Mouse (Mus musculus) R1 (cell line): ENCODE measurements around the gene Churc1.

Experiments used
- DNase-seq: peaks from one replicate; pipeline ENCODE4 v3.0.0-alpha.2; 2018; ENCODE audit warnings: low read depth, low spot score

Churc1 gene

GRCm38 (mm10) chr12:76795350-76795749 lies 30.0 kb downstream of the Churc1 start, which contains the start of gene Gpx2:
Gpx2 (minus strand) TSS chr12:76795554.
- DNase-seq, result peak; percentile 63

DNA sequence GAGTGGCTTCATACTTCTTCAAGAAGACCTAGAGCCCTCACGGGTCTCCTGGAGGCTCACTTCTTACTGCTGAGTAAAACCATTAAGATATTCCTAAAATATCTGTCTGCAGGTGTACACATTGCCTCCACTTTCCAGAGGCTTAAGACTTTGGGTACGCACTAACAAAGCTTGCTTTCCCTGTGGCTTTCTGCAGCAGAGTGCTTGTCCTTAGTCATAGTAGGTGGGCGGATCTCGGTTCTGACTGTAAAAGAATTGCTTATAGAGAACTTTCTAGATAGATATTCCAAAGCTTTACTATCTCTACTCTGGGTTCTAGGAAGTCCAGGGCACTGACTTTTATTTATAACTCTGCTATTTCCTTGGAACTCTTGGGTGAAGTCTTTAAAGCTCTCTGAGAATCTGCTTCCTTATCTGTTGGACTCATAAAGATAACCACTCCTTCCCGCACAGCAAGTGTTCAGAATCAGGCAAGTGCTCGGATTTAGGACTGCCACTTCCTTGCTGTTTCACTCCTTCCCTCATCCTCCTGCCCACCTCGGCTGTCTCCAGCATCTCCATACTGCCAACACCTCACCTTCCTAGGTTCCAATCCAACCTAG lies 31.7 kb downstream of the Churc1 start:
- DNase-seq, result no peak

GRCm38 (mm10) chr12:76798008-76798720 lies 32.8 kb downstream of the Churc1 start:
- no peak for DNase-seq

DNA sequence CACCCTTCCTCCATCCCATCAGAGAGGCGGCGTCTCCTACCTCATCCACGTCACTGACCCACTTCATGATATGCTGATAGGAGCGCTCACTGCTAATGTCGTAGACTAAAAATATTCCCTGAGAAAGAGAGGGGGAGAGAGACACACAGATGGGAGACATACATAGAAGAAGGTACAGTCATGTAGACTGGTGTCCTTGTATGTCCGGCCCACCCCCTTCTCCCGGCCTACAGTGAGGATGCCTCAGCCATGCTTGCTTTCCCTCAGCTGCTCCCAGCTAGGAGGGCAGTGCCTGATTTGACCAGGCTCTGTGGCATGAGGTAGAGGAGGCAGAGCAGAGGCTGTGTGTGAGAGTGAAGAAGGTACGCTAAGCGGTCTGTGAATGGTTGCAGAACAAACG lies 37.7 kb downstream of the Churc1 start:
- DNase-seq, result no peak

DNA sequence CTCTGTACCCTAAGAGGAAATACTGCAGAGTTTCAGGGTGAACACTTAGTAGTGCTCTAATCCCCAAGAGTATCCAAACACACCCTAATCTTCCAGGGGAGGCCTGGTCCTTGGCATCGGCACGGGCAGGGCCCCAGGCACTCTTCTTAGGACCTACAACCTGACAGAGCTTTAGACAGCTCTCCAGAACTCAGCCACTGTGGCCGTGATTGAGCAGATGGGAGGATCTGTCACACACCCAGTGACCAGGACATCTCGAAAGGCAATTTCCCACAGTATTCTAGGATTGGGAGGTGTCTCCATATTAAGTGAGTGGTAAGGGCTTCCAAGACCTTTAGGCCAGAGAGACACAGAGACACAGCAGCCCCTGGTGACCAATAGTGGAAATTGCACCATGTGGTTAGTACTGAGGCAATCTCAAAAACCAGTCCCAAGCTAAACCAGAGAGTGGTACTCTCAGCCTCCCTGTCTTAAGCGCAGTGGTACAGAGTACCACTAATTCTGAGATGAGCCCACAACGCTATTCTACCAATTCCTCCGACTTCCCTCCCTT lies 38.4 kb downstream of the Churc1 start:
- peak; percentile 75 for DNase-seq

DNA sequence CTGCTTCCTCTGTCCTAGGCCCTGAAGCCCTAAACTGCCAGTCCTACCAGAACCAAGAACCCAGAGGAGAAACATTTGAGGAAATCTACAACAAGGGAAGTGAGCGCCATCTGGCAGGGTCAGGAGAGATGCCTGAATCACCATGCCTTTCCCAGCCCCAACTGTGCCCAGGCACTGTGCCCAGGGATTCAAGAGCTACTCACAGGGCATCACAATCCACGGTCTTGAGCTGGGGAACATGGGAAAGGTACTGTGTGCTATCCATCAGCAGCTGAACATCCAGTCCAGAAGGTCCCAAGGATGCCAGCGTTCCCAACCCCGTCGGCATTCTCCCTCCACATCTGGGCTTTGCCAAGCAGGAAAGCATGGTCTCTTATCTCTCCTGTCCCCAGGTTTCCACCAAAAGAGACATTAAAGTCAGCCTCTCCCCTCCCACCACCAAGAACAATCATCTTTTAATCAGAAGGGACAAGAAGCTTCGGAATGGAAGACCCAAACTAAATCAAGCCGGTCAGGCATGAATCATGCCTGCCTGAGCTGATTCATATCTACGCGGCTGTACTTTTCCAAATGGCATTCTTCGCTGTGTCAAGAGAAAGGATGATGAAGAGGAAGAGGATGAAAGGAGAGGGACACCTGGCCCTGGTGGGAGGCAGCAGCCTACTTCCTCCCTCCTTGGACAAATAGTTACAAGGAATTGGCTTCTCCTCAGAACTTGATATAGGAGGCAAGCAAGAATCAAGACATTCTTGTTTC lies 39.9 kb downstream of the Churc1 start:
- no peak for DNase-seq

GRCm38 (mm10) chr12:76807796-76808195 lies 42.5 kb downstream of the Churc1 start:
- DNase-seq, result no peak

- no peak for DNase-seq
Observed at GRCm38 (mm10) chr12:76810491-76810890, 45.2 kb downstream of the Churc1 start.

GRCm38 (mm10) chr12:76811006-76811405 lies 45.7 kb downstream of the Churc1 start:
- DNase-seq, result no peak

GRCm38 (mm10) chr12:76813543-76813942 lies 48.2 kb downstream of the Churc1 start:
- DNase-seq, result no peak

- DNase-seq, result no peak
Observed at GRCm38 (mm10) chr12:76814120-76814519, 48.8 kb downstream of the Churc1 start.

DNA sequence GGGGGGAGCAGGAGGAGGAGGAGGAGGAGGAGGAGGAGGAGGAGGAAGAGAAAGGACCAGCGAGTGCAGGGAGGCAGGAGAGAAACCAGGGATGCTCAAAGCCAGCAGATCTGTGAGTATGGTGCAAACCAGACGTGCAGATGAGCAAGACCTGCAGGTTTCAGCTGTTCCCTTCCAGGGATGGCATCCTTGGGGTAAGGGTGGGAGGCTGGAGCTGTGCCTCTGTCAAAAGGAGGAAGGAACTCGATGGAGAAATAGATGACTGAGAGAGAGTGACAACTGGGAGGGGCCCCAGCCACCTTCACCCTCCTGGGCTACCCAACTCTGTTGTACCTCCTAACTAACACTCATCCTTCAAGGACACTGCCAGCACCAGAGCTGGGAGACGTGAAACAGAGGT lies 51.4 kb downstream of the Churc1 start:
- DNase-seq, result no peak

DNA sequence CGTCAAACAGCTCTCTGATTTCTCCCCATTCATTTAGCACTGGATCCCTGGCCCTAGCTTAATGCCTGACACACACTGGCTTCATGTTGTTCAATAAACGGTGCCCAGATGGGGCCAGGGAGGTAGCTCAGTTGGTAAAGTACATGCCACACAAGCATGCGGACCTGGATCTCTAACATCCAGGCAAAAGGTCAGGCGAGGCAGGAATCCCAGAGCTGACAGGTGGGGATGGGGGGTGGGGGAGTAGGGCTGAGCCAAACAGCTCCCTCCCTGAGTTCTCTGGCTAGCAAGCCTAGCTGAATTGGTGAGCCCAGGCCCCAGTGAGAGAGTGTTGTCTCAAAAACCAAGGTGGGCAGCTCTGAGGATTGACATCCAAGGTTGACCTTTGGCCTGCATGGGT lies 51.8 kb downstream of the Churc1 start:
- DNase-seq, result no peak

- DNase-seq, result peak; percentile 80
Observed at GRCm38 (mm10) chr12:76818120-76818519, 52.8 kb downstream of the Churc1 start.

DNA sequence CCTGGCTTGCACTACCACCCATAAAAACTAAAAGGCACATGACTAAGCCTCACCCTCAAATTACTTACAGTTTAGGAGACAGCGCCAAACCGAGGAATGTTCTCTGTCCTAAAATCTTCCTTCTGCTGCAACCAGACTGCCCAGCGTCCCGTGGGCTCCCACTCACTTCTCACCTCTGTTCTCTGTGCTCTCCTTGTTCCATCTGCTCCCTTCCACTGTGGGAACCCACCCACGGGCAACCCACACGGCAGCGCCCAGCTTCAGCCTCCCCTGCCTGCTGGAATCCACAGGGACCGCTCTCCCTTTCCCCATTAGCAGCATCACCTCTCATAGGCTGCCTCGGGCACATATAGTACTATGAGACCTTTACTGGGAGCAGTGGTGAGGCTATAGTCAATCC lies 53.6 kb downstream of the Churc1 start:
- DNase-seq, result no peak

GRCm38 (mm10) chr12:76819816-76820215 lies 54.5 kb downstream of the Churc1 start:
- DNase-seq, result no peak

DNA sequence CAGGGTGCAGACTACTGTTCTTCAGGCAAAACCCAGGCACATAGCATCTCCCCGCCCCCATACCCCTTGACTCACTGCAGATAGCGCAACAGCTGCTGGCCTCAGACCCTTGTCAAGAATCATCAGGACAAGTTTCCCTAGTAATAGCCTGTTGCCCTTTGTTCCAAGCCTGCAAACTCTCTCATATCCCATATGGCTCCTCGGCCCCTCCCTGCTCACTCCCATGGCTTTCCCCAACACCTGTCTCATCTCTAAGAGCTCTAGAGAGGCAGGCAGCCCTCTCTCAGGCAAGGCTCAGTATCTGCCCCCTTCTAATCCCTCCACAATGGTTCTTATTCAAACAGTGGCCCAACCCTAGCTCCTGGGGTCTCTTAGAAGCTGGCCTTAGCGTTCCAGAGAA lies 55.3 kb downstream of the Churc1 start:
- DNase-seq, result no peak

DNA sequence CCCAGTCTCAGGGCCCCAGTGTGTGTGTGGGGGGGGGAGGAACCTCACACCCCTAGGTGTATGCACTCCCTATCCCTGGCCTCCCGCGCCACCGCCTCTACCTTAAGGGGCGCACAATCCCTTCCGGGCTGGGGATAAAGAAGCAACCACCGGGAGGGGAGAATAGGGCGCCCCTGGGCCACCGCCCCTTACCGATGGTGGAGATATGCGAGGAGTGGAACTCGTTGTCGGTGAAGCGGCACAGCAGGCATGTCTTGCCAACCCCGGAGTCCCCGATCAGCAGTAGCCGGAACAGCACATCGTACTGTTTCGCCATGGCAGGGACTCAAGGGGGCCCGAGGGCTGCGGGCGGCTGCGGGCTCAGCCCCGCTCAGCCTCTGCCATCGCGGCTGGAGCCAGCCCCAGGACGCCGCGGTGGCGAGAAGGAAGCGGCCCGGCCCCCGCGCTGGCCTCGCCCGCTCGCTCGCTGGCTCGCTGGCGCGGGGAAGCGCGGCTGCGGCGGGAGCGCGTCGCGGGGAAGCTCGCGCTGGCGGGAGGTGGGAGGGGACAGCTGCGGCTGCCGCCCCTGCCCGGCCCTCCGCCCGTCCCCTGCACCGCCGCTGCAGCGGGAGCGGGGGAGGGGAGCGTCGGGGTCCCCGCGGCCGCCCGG lies 56.8 kb downstream of the Churc1 start:
- peak; percentile 60 for DNase-seq

GRCm38 (mm10) chr12:76822651-76823041 lies 57.3 kb downstream of the Churc1 start, which contains the start of gene Rab15:
Rab15 (minus strand) TSS chr12:76822908.
- peak; percentile 55 for DNase-seq

- DNase-seq, result no peak
Observed at GRCm38 (mm10) chr12:76825283-76825682, 59.9 kb downstream of the Churc1 start.

- peak; percentile 66 for DNase-seq
Observed at GRCm38 (mm10) chr12:76832704-76833103, 67.4 kb downstream of the Churc1 start.
